Mouse (Mus musculus) gastrocnemius, postnatal 36 days (tissue): ENCODE measurements at regions not wholly inside any gene's neighbourhood (a gene's known extent, or its start where the extent isn't known, plus 50 kb on each side); places are given as distances from the start of the nearest gene placed in this dataset.

Experiments used
- DNase-seq, 2 experiments: peaks; one replicate each; pipeline ENCODE4 v3.0.0; 2022
- intact Hi-C: fragments of 180-260 bp; cut with DNase I; formaldehyde crosslinking; loops from one replicate; pipeline ENCODE4 v1.15.1; 2025

GRCm38 (mm10) chr4:69898831-69899230 lies 511.4 kb downstream of the Cdk5rap2 start:
- no peak for DNase-seq
- intact Hi-C loops = no loop called here

DNA sequence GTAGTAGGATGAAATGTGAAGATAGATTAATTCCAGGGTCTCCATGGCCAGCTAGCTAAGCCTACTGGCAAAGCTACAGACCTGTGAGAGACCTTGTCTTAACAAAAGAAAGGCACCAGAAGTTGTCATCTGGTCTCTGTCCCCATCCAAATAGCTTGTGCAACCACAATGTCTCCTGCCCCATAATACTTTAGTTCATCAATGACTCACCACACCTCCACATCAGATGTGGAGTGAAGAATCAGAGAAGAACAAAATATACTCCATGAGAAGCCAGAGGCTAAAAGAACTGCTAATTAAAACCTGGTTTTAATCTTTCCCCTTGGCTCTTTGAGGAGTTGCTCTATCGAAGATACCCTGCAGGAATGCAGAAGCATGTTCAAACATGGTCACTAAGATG lies 514.1 kb downstream of the Cdk5rap2 start:
- intact Hi-C loops = no loop called here
- DNase-seq = no peak

DNA sequence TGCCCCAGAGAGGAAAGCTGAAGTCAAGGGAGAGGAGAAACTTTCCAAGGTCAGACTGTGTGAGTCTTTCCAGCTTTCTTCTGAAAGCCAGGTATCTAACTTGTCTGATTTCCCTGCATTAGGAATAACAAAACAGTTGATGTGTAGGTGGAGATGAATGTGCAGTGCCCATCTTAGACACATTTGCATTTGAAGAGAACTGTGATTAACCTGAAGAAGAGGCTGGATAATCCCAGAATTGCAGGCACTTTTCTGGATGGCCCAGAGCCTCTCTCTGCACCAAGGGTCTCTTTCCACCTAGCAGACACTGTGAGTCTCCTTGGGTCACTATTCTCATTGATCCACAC lies 517.4 kb downstream of the Cdk5rap2 start:
- intact Hi-C loops = no loop called here

GRCm38 (mm10) chr4:69891898-69892828 lies 518.1 kb downstream of the Cdk5rap2 start:
- intact Hi-C loops = no loop called here
- DNase-seq = no peak

More for the DNA sequence above, 517.4 kb downstream of the Cdk5rap2 start:
- DNase-seq = no peak

GRCm38 (mm10) chr4:69890655-69891054 lies 519.6 kb downstream of the Cdk5rap2 start:
- intact Hi-C loops = no loop called here

DNA sequence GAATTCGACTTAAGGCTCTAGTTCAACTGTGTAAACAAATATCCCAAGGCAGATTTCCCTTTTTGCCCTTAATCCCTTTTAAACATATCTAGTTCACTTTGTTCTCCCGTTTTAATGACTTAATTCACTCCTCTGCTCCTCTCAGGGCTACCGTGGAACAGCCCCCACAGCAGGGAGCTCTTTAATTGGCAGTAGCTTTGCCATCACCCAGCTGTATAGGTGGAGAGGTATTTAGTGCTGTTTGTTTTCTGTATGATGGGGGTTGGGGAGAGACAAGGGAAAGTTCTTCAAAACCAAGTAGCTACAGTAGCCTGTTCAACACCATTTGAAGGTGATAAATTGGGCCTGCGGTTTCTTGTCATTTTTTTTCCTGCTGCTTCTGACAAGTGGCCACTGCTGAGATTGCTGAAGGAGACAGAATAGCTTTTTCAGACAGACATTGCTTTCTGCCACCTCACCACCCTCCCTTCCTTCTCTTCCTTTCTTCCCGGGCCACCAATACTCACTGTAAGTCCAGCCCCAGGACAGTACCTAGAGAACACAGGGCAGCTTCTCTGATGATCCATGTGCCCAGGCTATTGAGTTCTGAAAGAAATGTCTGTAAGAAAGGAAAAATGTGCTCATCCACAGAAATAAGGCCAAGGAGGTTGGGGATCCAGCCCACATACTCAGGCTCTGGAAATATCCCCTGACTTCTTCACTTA lies 520.2 kb downstream of the Cdk5rap2 start:
- intact Hi-C loops = no loop called here
- no peak for DNase-seq

More at GRCm38 (mm10) chr4:69890655-69891054, 519.6 kb downstream of the Cdk5rap2 start:
- no peak for DNase-seq

- intact Hi-C loops = no loop called here
These were observed 533.5 kb downstream of the Cdk5rap2 start for GRCm38 (mm10) chr4:69876734-69877133.

DNA sequence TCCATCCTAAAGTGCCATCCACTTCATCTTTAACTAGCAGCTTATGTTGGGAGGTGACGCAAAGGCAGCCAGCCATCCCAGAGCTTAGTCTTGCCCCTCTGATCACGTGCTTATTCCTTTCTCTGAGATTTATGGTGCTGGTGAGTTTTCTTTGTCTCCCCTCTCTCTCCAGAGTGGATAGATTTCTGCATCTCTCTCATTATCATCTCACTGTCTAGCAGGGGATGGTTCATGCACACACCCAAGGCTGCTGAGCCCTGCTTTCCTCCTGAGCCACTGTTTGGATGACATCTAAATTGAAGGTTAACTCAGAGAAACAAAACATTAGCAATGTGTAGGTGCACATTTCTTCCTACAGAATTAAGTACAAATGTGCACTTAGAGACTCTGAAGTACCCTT lies 539.6 kb downstream of the Cdk5rap2 start:
- intact Hi-C loops = no loop called here
- no peak for DNase-seq

More at GRCm38 (mm10) chr4:69876734-69877133, 533.5 kb downstream of the Cdk5rap2 start:
- no peak for DNase-seq

- DNase-seq = no peak
- intact Hi-C loops = no loop called here
These were observed 555.2 kb downstream of the Cdk5rap2 start for GRCm38 (mm10) chr4:69855001-69855400.

- intact Hi-C loops = loop anchor here (5.0 kb wide), 1 partner anchor 260 kb away; no protein-coding TSS in a partner anchor
- no peak for DNase-seq
These were observed 557.6 kb downstream of the Cdk5rap2 start for GRCm38 (mm10) chr4:69852637-69853036.

DNA sequence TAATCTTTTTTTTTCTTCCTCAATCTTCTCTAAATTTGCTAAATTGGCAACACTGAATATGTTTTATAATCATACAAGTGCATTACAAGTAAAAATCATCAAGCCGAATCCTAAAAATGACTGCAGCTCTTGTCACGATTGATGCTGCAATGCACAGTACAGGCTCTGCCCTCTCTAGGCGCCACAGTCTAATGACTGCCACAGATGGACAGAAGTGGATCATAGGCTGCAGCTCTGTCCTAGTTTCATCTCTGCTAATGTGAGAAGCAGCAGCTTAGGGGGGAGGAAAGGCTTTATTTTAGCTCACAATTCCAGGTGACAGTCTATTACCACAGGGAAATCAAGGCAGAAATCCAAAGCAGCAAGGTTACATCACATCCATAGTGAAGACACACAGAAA lies 560.8 kb downstream of the Cdk5rap2 start:
- no peak for DNase-seq
- intact Hi-C loops = no loop called here

GRCm38 (mm10) chr4:69839868-69840267 lies 570.4 kb downstream of the Cdk5rap2 start:
- no peak for DNase-seq
- intact Hi-C loops = loop anchor here (5.0 kb wide), 1 partner anchor 697 kb away; no protein-coding TSS in a partner anchor

DNA sequence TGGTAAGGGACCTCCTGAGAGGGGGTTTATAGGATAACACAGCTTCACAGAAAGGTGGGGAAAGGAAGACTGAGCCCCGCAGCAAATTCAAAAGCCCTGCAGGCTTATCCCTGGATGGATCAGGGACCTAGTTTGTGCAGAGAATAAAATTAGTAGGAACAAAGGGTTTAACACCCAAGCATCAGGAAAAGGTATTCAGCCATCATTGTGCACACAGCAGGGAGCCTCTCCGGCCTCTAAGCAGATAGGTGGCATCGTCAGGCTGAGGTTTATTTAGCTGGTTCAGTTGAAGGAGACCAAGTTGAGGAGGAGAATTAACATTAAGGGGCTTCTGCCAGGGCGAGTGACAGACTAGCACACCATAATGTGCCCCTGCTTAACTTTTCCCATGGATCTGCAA lies 571.3 kb downstream of the Cdk5rap2 start:
- intact Hi-C loops = loop anchor here (5.0 kb wide), 1 partner anchor 698 kb away; no protein-coding TSS in a partner anchor
- no peak for DNase-seq

DNA sequence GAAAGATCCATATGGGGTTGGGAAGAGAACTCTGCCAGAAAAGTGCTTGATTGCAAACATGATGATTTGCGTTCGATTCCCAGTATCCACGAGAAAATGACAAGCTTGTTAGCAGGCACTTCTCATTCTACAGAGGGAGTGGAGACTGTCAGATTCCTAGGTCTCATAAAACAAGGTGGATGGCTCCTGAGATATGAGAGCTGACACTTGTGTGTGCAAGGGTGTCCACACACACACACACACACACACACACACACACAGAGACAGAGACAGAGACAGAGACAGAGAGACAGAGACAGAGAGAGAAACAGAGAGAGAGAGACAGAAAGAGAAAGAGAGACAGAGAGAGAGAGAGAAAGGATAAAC lies 585.4 kb downstream of the Cdk5rap2 start:
- intact Hi-C loops = no loop called here
- DNase-seq = no peak

GRCm38 (mm10) chr4:69824215-69824902 lies 585.9 kb downstream of the Cdk5rap2 start:
- DNase-seq = no peak
- intact Hi-C loops = no loop called here

DNA sequence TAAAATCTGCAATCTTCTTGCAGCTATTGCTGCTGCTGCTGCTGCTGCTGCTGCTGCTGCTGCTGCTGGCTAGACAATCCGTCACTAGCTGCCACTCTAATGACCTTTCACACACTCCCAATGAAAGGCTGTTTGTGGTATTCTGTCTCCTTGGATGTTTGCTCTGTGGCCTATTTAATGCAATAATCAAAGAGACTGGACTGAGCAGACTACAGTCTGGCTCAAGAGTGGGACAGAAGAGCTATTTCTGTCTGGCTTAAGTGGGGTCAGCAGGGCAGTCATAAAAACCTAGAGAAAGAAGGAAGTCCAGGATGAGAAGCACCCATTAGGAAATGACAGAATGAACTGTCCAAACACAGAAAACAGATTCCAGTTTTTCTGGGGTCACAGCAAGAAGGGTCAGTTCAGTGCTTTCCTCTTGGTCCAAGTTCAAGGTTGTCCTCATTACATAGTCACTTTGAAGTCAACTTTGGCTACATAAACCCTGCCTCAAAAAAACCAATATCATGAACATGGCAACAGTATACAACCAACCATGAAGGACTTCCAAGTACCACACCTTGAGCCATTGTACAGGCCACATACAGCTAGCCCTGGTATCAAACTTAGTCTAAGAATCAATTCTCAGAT lies 586.8 kb downstream of the Cdk5rap2 start:
- intact Hi-C loops = no loop called here
- DNase-seq = no peak

DNA sequence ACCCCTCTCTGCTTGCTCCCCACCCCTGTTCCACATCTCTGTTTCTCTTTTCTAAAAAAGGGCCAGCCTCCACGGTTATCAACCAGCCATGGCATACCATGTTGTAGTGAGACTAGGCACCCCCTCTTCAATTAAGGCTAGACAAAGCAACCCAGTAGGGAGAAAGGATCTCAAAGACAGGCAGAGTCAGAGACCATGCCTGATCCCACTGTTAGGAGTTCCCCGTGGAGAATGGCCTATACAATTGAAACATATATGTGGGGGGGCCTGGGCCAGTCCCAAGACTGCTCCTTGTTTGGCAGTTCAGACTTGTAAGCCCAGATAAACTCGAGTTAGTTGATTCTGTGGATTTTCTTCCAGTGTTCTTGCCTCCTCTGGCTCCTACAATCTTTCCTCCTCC lies 591.4 kb downstream of the Cdk5rap2 start:
- no peak for DNase-seq
- intact Hi-C loops = no loop called here

GRCm38 (mm10) chr4:69785481-69786050 lies 624.7 kb downstream of the Cdk5rap2 start:
- DNase-seq = no peak
- intact Hi-C loops = no loop called here

GRCm38 (mm10) chr4:69781258-69781657 lies 629.0 kb downstream of the Cdk5rap2 start:
- no peak for DNase-seq
- intact Hi-C loops = no loop called here

- no peak for DNase-seq
- intact Hi-C loops = no loop called here
These were observed 648.4 kb downstream of the Cdk5rap2 start for GRCm38 (mm10) chr4:69761841-69762240.
